Mouse (Mus musculus): ENCODE measurements at regions not wholly inside any gene's neighbourhood (a gene's known extent, or its start where the extent isn't known, plus 50 kb on each side); places are given as distances from the start of the nearest gene placed in this dataset.
"Not testable (repeated sequence)": the region's sequence is repeated elsewhere in the genome, so short reads cannot be mapped to it uniquely, and the experiment has no call there.

DNA sequence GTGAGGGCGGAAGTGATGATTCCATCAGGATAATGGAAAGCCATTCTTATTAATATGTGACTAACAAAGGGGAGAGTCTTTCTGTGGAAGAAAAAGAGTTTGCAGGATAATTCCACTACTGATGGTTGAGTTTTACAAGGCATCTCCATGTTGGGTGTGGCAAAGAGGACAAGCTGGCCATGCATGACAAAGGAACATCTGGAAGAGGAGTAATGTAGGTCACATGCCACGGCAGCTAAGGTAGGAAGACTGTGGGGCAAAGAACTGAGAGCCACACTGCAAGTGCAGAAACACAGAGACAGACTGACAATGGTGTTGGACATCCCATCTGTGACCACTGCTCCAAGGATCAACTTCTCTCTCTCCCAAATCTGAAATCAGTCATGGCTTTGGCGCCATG is 196.4 kb upstream of the Gdi2 start:
- Histone ChIP-seq H3K9me3 (ENCODE audit: control insufficient read depth) (peaks cover 5% of the 10 kb centered on the region), H3K9ac (ENCODE audit: low read depth, low read length) (no peak overlapping the region), H3K4me1 (replicated peaks; ENCODE audit: control insufficient read depth, insufficient read depth, low read length) (no peaks in the 10 kb centered on the region), H3K4me3 (ENCODE audit: low read depth, low read length) (no peak overlapping the region), H3K4me2 (replicated peaks; ENCODE audit: low read depth) (no peak overlapping the region), H3K36me3 (ENCODE audit: control insufficient read depth, insufficient read depth) (no peaks in the 10 kb centered on the region), H3K27me3 (replicated peaks; ENCODE audit: control insufficient read depth, insufficient read depth, low read length) (no peaks in the 10 kb centered on the region), H3K27ac (ENCODE audit: low read depth, low read length) (no peak overlapping the region)
- no peak for ATAC-seq
- TF ChIP-seq CTCF (IDR thresholded peaks at IDR 0.05; ENCODE audit: low read depth) = no peak
- WGBS = 75% methylated on average over 3 of the region's 3 CpGs

- Histone ChIP-seq H3K27me3 (replicated peaks; ENCODE audit: control insufficient read depth, insufficient read depth, low read length) (no peaks in the 10 kb centered on the region), H3K9me3 (ENCODE audit: control insufficient read depth) (no peaks in the 10 kb centered on the region), H3K36me3 (ENCODE audit: control insufficient read depth, insufficient read depth) (no peaks in the 10 kb centered on the region), H3K9ac (ENCODE audit: low read depth, low read length) (no peak overlapping the region), H3K4me3 (ENCODE audit: low read depth, low read length) (no peak overlapping the region), H3K4me2 (replicated peaks; ENCODE audit: low read depth) (no peak overlapping the region), H3K4me1 (replicated peaks; ENCODE audit: control insufficient read depth, insufficient read depth, low read length) (no peaks in the 10 kb centered on the region), H3K27ac (ENCODE audit: low read depth, low read length) (no peak overlapping the region)
- TF ChIP-seq CTCF (IDR thresholded peaks at IDR 0.05; ENCODE audit: low read depth) = no peak
- WGBS = 88% methylated on average over 5 of the region's 5 CpGs
- ATAC-seq = no peak
Observed at GRCm38 (mm10) chr13:3343611-3344010, 194.3 kb upstream of the Gdi2 start.

GRCm38 (mm10) chr13:3354912-3355311 is 183.0 kb upstream of the Gdi2 start:
- not testable (repeated sequence) for ATAC-seq

GRCm38 (mm10) chr13:3358079-3358608 is 179.7 kb upstream of the Gdi2 start:
- no peak for ATAC-seq
- H3K9me3 ChIP-seq (ENCODE audit: control insufficient read depth) = no peaks in the 10 kb centered on the region
- no peak for TF ChIP-seq CTCF (IDR thresholded peaks at IDR 0.05; ENCODE audit: low read depth)
- peak overlapping the region; percentile 99 for H3K4me2 ChIP-seq (replicated peaks; ENCODE audit: low read depth)
- H3K4me3 ChIP-seq (ENCODE audit: low read depth, low read length) = peak overlapping the region; percentile 62
- H3K9ac ChIP-seq (ENCODE audit: low read depth, low read length) = no peak overlapping the region
- no peaks in the 10 kb centered on the region for H3K4me1 ChIP-seq (replicated peaks; ENCODE audit: control insufficient read depth, insufficient read depth, low read length)
- no peaks in the 10 kb centered on the region for H3K36me3 ChIP-seq (ENCODE audit: control insufficient read depth, insufficient read depth)
- peaks cover 36% of the 10 kb centered on the region for H3K27me3 ChIP-seq (replicated peaks; ENCODE audit: control insufficient read depth, insufficient read depth, low read length)
- no peak overlapping the region for H3K27ac ChIP-seq (ENCODE audit: low read depth, low read length)
- WGBS = 3% methylated on average over 45 of the region's 45 CpGs

More at GRCm38 (mm10) chr13:3354912-3355311, 183.0 kb upstream of the Gdi2 start:
- H3K4me3 ChIP-seq (ENCODE audit: low read depth, low read length); H3K9me3 ChIP-seq (ENCODE audit: control insufficient read depth); H3K4me2 ChIP-seq (replicated peaks; ENCODE audit: low read depth); H3K27ac ChIP-seq (ENCODE audit: low read depth, low read length); H3K4me1 ChIP-seq (replicated peaks; ENCODE audit: control insufficient read depth, insufficient read depth, low read length); H3K9ac ChIP-seq (ENCODE audit: low read depth, low read length); H3K36me3 ChIP-seq (ENCODE audit: control insufficient read depth, insufficient read depth): not testable (repeated sequence)
- H3K27me3 ChIP-seq (replicated peaks; ENCODE audit: control insufficient read depth, insufficient read depth, low read length) = peaks cover 29% of the 10 kb centered on the region

DNA sequence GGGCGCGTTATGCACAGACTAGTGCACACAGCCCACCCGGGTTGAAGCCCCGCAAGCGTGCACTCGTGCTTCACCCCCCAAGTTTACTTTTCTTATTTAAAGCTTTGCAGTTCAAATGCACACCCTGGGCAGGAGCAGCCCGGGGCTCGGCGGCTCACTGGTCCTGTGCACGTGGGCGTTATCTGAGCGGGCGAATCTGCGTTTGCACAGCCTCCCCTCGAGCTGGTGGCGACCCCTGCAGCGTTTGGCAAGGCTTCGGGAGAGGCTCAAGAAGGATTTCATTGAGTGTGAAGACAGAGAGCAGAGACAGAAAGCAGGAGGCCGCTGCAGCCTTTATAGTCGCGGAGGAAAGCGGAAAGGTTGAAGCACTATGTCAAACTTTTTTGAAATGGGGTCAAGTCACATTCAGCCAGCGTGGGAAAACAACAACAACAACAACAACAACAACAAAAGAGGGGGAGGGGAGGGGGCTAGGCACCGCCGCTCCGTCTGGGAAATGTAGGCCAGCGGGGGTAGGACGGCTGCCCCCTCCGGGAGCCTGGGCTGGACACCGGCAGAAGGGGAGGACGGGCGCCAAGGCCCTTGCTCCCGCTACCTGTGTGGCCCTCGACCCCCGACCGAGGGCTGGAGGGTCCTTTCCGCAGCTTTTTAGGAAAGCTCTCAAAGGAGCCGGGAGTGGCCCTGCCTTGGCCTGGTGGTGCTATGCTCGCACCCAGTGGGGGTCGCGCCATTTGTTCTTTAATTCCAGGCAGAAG is 178.7 kb upstream of the Gdi2 start:
- H3K36me3 ChIP-seq (ENCODE audit: control insufficient read depth, insufficient read depth) = no peaks in the 10 kb centered on the region
- no peaks in the 10 kb centered on the region for H3K9me3 ChIP-seq (ENCODE audit: control insufficient read depth)
- no peak for ATAC-seq
- peak overlapping the region; percentile 62 for H3K4me3 ChIP-seq (ENCODE audit: low read depth, low read length)
- WGBS = 2% methylated on average over 41 of the region's 41 CpGs
- peak overlapping the region; percentile 99 for H3K4me2 ChIP-seq (replicated peaks; ENCODE audit: low read depth)
- H3K9ac ChIP-seq (ENCODE audit: low read depth, low read length) = no peak overlapping the region
- H3K27me3 ChIP-seq (replicated peaks; ENCODE audit: control insufficient read depth, insufficient read depth, low read length) = peaks cover 36% of the 10 kb centered on the region
- no peak for TF ChIP-seq CTCF (IDR thresholded peaks at IDR 0.05; ENCODE audit: low read depth)
- H3K4me1 ChIP-seq (replicated peaks; ENCODE audit: control insufficient read depth, insufficient read depth, low read length) = no peaks in the 10 kb centered on the region
- H3K27ac ChIP-seq (ENCODE audit: low read depth, low read length) = no peak overlapping the region

DNA sequence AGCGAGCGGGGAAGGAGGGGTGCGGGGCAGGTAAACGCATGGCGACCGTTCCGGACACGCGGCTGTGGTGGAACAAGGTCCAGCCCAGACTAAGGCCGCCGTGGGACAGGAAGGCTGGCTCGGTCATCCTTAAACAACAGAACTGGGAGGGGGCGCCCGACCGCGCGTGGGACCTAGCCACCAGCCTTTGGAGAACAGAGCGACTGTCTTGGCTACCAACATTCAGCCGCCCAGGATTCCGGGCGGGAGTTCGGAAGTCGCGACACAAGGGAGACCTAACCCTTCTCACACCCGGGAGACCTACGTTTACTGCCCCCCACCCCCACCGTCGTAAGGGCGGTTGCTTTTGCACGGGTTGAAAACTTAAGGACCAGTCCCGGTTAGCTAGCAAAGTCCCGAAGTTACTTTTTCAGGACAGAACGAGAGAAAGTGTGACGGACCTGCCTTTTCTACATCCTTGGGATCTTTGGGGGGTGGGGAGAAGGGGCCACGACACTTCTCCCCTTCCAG is 178.1 kb upstream of the Gdi2 start:
- Histone ChIP-seq H3K27me3 (replicated peaks; ENCODE audit: control insufficient read depth, insufficient read depth, low read length) (peaks cover 36% of the 10 kb centered on the region), H3K4me2 (replicated peaks; ENCODE audit: low read depth) (peak overlapping the region; percentile 99), H3K4me3 (ENCODE audit: low read depth, low read length) (peak overlapping the region; percentile 62)
- not testable (repeated sequence) for H3K9ac ChIP-seq (ENCODE audit: low read depth, low read length); H3K27ac ChIP-seq (ENCODE audit: low read depth, low read length); H3K9me3 ChIP-seq (ENCODE audit: control insufficient read depth); H3K36me3 ChIP-seq (ENCODE audit: control insufficient read depth, insufficient read depth); H3K4me1 ChIP-seq (replicated peaks; ENCODE audit: control insufficient read depth, insufficient read depth, low read length); ATAC-seq
- under 1% methylated on average over 35 of the region's 35 CpGs for WGBS
